Mouse (Mus musculus): Measurements from ENCODE around the gene Galnt10. TPM values are rescaled to one million over a fixed set of nuclear protein-coding genes. Genes with fewer than 3 reads are reported as not detected.

The Galnt10 gene
- polyA plus RNA-seq, 1 experiment from 2014 or later = 18.4 TPM

GRCm38 (mm10) chr11:57716721-57717120, 71.5 kb downstream of the Galnt10 start:
- Histone ChIP-seq H3K27ac (no peak overlapping the region), H3K9me3 (replicated peaks; ENCODE audit: low read length) (no peaks in the 10 kb centered on the region), H3K36me3 (ENCODE audit: insufficient read depth, low read length) (no peaks in the 10 kb centered on the region), H3K4me2 (ENCODE audit: low read length) (no peak overlapping the region), H3K4me3 (replicated peaks; ENCODE audit: low read depth, low read length) (no peak overlapping the region), H3K27me3 (ENCODE audit: insufficient read depth, low read length) (no peaks in the 10 kb centered on the region), H3K9ac (ENCODE audit: low read depth, low read length) (no peak overlapping the region), H3K4me1 (replicated peaks; ENCODE audit: insufficient read depth, low read length) (no peaks in the 10 kb centered on the region; the same call in 1 of the 2 replicates)
- DNase-seq (ENCODE audit: low spot score) (no peak), ATAC-seq (replicated peaks; ENCODE audit: low FRiP score, low read depth) (no peak)
- WGBS = 83% methylated on average over 3 of the region's 3 CpGs
- TF ChIP-seq CTCF (IDR thresholded peaks at IDR 0.05; ENCODE audit: low read depth) = no peak

- DNase-seq (ENCODE audit: low spot score) (no peak), ATAC-seq (replicated peaks; ENCODE audit: low FRiP score, low read depth) (no peak)
- Histone ChIP-seq H3K9me3 (replicated peaks; ENCODE audit: low read length) (no peaks in the 10 kb centered on the region), H3K4me1 (replicated peaks; ENCODE audit: insufficient read depth, low read length) (no peaks in the 10 kb centered on the region; the same call in 1 of the 2 replicates), H3K27ac (no peak overlapping the region), H3K4me3 (replicated peaks; ENCODE audit: low read depth, low read length) (no peak overlapping the region), H3K27me3 (ENCODE audit: insufficient read depth, low read length) (no peaks in the 10 kb centered on the region), H3K4me2 (ENCODE audit: low read length) (no peak overlapping the region), H3K9ac (ENCODE audit: low read depth, low read length) (no peak overlapping the region), H3K36me3 (ENCODE audit: insufficient read depth, low read length) (no peaks in the 10 kb centered on the region)
- 53% methylated on average over 3 of the region's 3 CpGs for WGBS
- TF ChIP-seq CTCF (IDR thresholded peaks at IDR 0.05; ENCODE audit: low read depth) = no peak
These were observed 72.2 kb downstream of the Galnt10 start for GRCm38 (mm10) chr11:57717432-57717831.

GRCm38 (mm10) chr11:57718081-57718480, 72.8 kb downstream of the Galnt10 start:
- Histone ChIP-seq H3K4me3 (replicated peaks; ENCODE audit: low read depth, low read length) (no peak overlapping the region), H3K27ac (no peak overlapping the region), H3K4me2 (ENCODE audit: low read length) (no peak overlapping the region), H3K27me3 (ENCODE audit: insufficient read depth, low read length) (no peaks in the 10 kb centered on the region), H3K4me1 (replicated peaks; ENCODE audit: insufficient read depth, low read length) (no peaks in the 10 kb centered on the region; the same call in 1 of the 2 replicates), H3K9me3 (replicated peaks; ENCODE audit: low read length) (no peaks in the 10 kb centered on the region), H3K9ac (ENCODE audit: low read depth, low read length) (no peak overlapping the region), H3K36me3 (ENCODE audit: insufficient read depth, low read length) (no peaks in the 10 kb centered on the region)
- DNase-seq (ENCODE audit: low spot score) (no peak), ATAC-seq (replicated peaks; ENCODE audit: low FRiP score, low read depth) (no peak)
- no peak for TF ChIP-seq CTCF (IDR thresholded peaks at IDR 0.05; ENCODE audit: low read depth)
- 77% methylated on average over 6 of the region's 6 CpGs for WGBS

GRCm38 (mm10) chr11:57719631-57720030, 74.4 kb downstream of the Galnt10 start:
- no peak overlapping the region for H3K4me2 ChIP-seq (ENCODE audit: low read length)
- ATAC-seq (replicated peaks; ENCODE audit: low FRiP score, low read depth) (no peak), DNase-seq (ENCODE audit: low spot score) (peak; percentile 54)
- TF ChIP-seq CTCF (IDR thresholded peaks at IDR 0.05; ENCODE audit: low read depth) = no peak
- H3K36me3 ChIP-seq (ENCODE audit: insufficient read depth, low read length) = no peaks in the 10 kb centered on the region
- no peaks in the 10 kb centered on the region; the same call in 1 of the 2 replicates for H3K4me1 ChIP-seq (replicated peaks; ENCODE audit: insufficient read depth, low read length)
- no peaks in the 10 kb centered on the region for H3K9me3 ChIP-seq (replicated peaks; ENCODE audit: low read length)
- H3K9ac ChIP-seq (ENCODE audit: low read depth, low read length) = no peak overlapping the region
- no peak overlapping the region for H3K4me3 ChIP-seq (replicated peaks; ENCODE audit: low read depth, low read length)
- H3K27ac ChIP-seq = no peak overlapping the region
- 46% methylated on average over 7 of the region's 7 CpGs for WGBS
- H3K27me3 ChIP-seq (ENCODE audit: insufficient read depth, low read length) = no peaks in the 10 kb centered on the region

GRCm38 (mm10) chr11:57720076-57720475, 74.8 kb downstream of the Galnt10 start:
- DNase-seq (ENCODE audit: low spot score) = no peak
- no peak for TF ChIP-seq CTCF (IDR thresholded peaks at IDR 0.05; ENCODE audit: low read depth)

GRCm38 (mm10) chr11:57724791-57725463, 79.7 kb downstream of the Galnt10 start:
- Histone ChIP-seq H3K9me3 (replicated peaks; ENCODE audit: low read length) (no peaks in the 10 kb centered on the region), H3K4me2 (ENCODE audit: low read length) (no peak overlapping the region), H3K27ac (no peak overlapping the region), H3K4me3 (replicated peaks; ENCODE audit: low read depth, low read length) (no peak overlapping the region), H3K9ac (ENCODE audit: low read depth, low read length) (no peak overlapping the region), H3K27me3 (ENCODE audit: insufficient read depth, low read length) (no peaks in the 10 kb centered on the region), H3K4me1 (replicated peaks; ENCODE audit: insufficient read depth, low read length) (peaks cover 8% of the 10 kb centered on the region), H3K36me3 (ENCODE audit: insufficient read depth, low read length) (no peaks in the 10 kb centered on the region)
- ATAC-seq (replicated peaks; ENCODE audit: low FRiP score, low read depth) (no peak), DNase-seq (ENCODE audit: low spot score) (peak; percentile 66)
- 78% methylated on average over 5 of the region's 5 CpGs for WGBS
- peak; percentile 67 for TF ChIP-seq CTCF (IDR thresholded peaks at IDR 0.05; ENCODE audit: low read depth)

More at GRCm38 (mm10) chr11:57720076-57720475, 74.8 kb downstream of the Galnt10 start:
- Histone ChIP-seq H3K27ac (no peak overlapping the region), H3K4me2 (ENCODE audit: low read length) (no peak overlapping the region), H3K27me3 (ENCODE audit: insufficient read depth, low read length) (no peaks in the 10 kb centered on the region), H3K4me1 (replicated peaks; ENCODE audit: insufficient read depth, low read length) (no peaks in the 10 kb centered on the region; the same call in 1 of the 2 replicates), H3K4me3 (replicated peaks; ENCODE audit: low read depth, low read length) (no peak overlapping the region), H3K36me3 (ENCODE audit: insufficient read depth, low read length) (no peaks in the 10 kb centered on the region), H3K9ac (ENCODE audit: low read depth, low read length) (no peak overlapping the region), H3K9me3 (replicated peaks; ENCODE audit: low read length) (no peaks in the 10 kb centered on the region)
- no peak for ATAC-seq (replicated peaks; ENCODE audit: low FRiP score, low read depth)
- 56% methylated on average over 6 of the region's 6 CpGs for WGBS
